Mouse (Mus musculus): ENCODE data around the gene Cbx1. TPM values are rescaled to one million over a fixed set of nuclear protein-coding genes. Genes with fewer than 3 reads are reported as not detected.

Gene Cbx1
- polyA plus RNA-seq, 1 experiment: 52.3 TPM

DNA sequence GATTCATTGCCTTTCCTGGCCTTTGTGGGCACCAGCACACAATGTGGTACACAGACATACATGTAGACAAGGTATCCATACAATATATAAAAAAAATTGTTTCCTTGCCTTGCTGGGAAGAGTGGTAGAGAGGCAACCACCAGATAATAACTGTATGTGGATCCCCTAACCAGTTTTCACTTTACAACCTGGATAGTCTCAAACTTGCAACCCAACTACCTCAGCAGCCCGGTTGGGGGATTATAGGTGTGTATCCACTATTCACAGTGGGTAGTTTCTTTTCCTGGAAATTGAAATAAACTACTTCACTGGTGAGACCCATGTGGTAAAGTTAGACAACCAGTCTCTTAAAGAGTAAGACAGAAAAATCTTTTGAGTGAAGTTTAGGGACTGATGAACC is 27.6 kb downstream of the Cbx1 start:
- H3K4me3 ChIP-seq (ENCODE audit: control insufficient read depth, insufficient read depth, low read length): no peak overlapping the region
- H3K4me1 ChIP-seq (replicated peaks; ENCODE audit: control insufficient read depth, insufficient read depth, low read length): no peaks in the 10 kb centered on the region
- H3K27me3 ChIP-seq (ENCODE audit: control insufficient read depth, insufficient read depth, low read length): no peaks in the 10 kb centered on the region
- H3K36me3 ChIP-seq (ENCODE audit: control insufficient read depth, insufficient read depth, low read length): peaks cover 31% of the 10 kb centered on the region
- no peak for DNase-seq
- no peak overlapping the region for H3K27ac ChIP-seq (ENCODE audit: control insufficient read depth, insufficient read depth, low read length)
- no peak for TF ChIP-seq POLR2A (IDR thresholded peaks at IDR 0.05; ENCODE audit: control insufficient read depth, extremely low read depth, insufficient read depth, low read length, poor library complexity)
- no peak for TF ChIP-seq CTCF (IDR thresholded peaks at IDR 0.05; ENCODE audit: borderline replicate concordance, control insufficient read depth, extremely low read depth, insufficient read depth, low read length, poor library complexity)
- WGBS: 100% methylated on average over 1 of the region's 1 CpGs

DNA sequence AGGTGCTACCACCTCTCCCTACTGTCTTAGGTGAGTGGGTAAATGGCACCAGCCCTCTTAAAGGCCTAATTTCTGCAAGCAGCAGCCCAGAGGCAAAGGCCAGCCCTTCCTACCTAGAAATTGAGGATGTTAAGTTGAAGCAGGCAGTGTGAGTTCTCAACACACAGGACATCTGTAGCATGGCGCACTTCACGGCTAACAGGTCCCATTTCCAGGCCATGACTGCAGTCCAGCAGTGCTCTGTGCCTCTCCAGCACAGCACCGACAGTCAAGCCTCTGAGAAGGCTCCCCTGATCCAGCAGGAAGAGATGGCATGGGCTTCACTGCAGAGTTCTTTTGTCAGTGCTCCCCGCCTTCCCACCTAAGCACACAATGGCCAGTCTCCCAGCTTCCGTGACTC is 28.1 kb downstream of the Cbx1 start:
- DNase-seq: no peak
- no peaks in the 10 kb centered on the region for H3K4me1 ChIP-seq (replicated peaks; ENCODE audit: control insufficient read depth, insufficient read depth, low read length)
- WGBS: 98% methylated on average over 5 of the region's 5 CpGs
- TF ChIP-seq CTCF (IDR thresholded peaks at IDR 0.05; ENCODE audit: borderline replicate concordance, control insufficient read depth, extremely low read depth, insufficient read depth, low read length, poor library complexity) (no peak), POLR2A (IDR thresholded peaks at IDR 0.05; ENCODE audit: control insufficient read depth, extremely low read depth, insufficient read depth, low read length, poor library complexity) (no peak)
- peaks cover 36% of the 10 kb centered on the region for H3K36me3 ChIP-seq (ENCODE audit: control insufficient read depth, insufficient read depth, low read length)
- no peak overlapping the region for H3K27ac ChIP-seq (ENCODE audit: control insufficient read depth, insufficient read depth, low read length)
- H3K27me3 ChIP-seq (ENCODE audit: control insufficient read depth, insufficient read depth, low read length): no peaks in the 10 kb centered on the region
- H3K4me3 ChIP-seq (ENCODE audit: control insufficient read depth, insufficient read depth, low read length): no peak overlapping the region

- DNase-seq: no peak
- H3K4me3 ChIP-seq (ENCODE audit: control insufficient read depth, insufficient read depth, low read length): no peak overlapping the region
- 89% methylated on average over 8 of the region's 8 CpGs for WGBS
- peaks cover 37% of the 10 kb centered on the region for H3K36me3 ChIP-seq (ENCODE audit: control insufficient read depth, insufficient read depth, low read length)
- no peaks in the 10 kb centered on the region for H3K27me3 ChIP-seq (ENCODE audit: control insufficient read depth, insufficient read depth, low read length)
- no peak overlapping the region for H3K27ac ChIP-seq (ENCODE audit: control insufficient read depth, insufficient read depth, low read length)
- TF ChIP-seq POLR2A (IDR thresholded peaks at IDR 0.05; ENCODE audit: control insufficient read depth, extremely low read depth, insufficient read depth, low read length, poor library complexity) (no peak), CTCF (IDR thresholded peaks at IDR 0.05; ENCODE audit: borderline replicate concordance, control insufficient read depth, extremely low read depth, insufficient read depth, low read length, poor library complexity) (no peak)
- peaks cover 7% of the 10 kb centered on the region for H3K4me1 ChIP-seq (replicated peaks; ENCODE audit: control insufficient read depth, insufficient read depth, low read length)
These were observed 29.3 kb downstream of the Cbx1 start for GRCm38 (mm10) chr11:96818128-96818710.

- H3K36me3 ChIP-seq (ENCODE audit: control insufficient read depth, insufficient read depth, low read length): peaks cover 37% of the 10 kb centered on the region
- no peak overlapping the region for H3K4me3 ChIP-seq (ENCODE audit: control insufficient read depth, insufficient read depth, low read length)
- no peak for DNase-seq
- no peaks in the 10 kb centered on the region for H3K27me3 ChIP-seq (ENCODE audit: control insufficient read depth, insufficient read depth, low read length)
- TF ChIP-seq POLR2A (IDR thresholded peaks at IDR 0.05; ENCODE audit: control insufficient read depth, extremely low read depth, insufficient read depth, low read length, poor library complexity) (no peak), CTCF (IDR thresholded peaks at IDR 0.05; ENCODE audit: borderline replicate concordance, control insufficient read depth, extremely low read depth, insufficient read depth, low read length, poor library complexity) (no peak)
- H3K27ac ChIP-seq (ENCODE audit: control insufficient read depth, insufficient read depth, low read length): no peak overlapping the region
- WGBS: 91% methylated on average over 10 of the region's 10 CpGs
- H3K4me1 ChIP-seq (replicated peaks; ENCODE audit: control insufficient read depth, insufficient read depth, low read length): peaks cover 17% of the 10 kb centered on the region
These were observed 33.0 kb downstream of the Cbx1 start for GRCm38 (mm10) chr11:96821956-96822355.

DNA sequence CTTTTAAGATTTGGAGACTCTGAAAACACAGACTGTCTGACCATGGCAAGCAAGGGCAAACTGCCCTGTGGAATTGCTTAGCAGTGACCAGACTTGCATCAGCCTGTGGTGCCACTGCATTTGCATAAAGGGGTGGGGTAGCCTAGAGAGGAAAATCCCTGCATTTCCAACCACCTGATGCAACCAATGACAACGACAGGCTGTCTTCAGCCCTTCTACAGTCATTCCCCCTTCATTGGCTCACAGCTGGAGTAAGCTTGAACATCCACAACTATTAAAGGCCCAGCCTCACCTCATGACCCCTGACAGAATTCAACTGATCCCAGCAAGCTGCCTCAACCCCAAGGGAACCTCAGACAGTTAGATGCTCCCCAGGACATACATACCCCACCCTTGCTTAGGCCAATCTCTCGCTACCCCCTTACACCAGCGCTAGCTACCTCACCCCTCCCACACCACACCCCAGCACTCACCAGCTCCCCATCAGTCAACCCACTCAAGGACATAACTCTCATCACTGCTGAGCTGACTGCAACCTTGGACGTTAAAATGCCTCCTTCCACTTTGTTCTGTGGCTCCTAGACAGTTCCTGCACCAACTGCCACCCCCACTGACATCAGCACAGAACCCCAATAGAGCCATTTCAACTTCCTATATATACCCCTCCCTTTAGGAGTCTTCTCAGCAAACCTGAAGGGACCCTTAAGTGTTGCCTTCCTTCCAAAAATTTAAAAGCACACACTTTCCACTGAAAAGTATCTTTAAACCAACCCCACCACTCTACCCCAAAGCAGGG is 33.9 kb downstream of the Cbx1 start:
- H3K4me3 ChIP-seq (ENCODE audit: control insufficient read depth, insufficient read depth, low read length): peak overlapping the region; percentile 43
- TF ChIP-seq POLR2A (IDR thresholded peaks at IDR 0.05; ENCODE audit: control insufficient read depth, extremely low read depth, insufficient read depth, low read length, poor library complexity): no peak
- no peak for TF ChIP-seq CTCF (IDR thresholded peaks at IDR 0.05; ENCODE audit: borderline replicate concordance, control insufficient read depth, extremely low read depth, insufficient read depth, low read length, poor library complexity)
- DNase-seq: no peak
- no peak overlapping the region for H3K27ac ChIP-seq (ENCODE audit: control insufficient read depth, insufficient read depth, low read length)
- H3K4me1 ChIP-seq (replicated peaks; ENCODE audit: control insufficient read depth, insufficient read depth, low read length): peaks cover 17% of the 10 kb centered on the region
- WGBS: 55% methylated on average over 4 of the region's 4 CpGs
- peaks cover 37% of the 10 kb centered on the region for H3K36me3 ChIP-seq (ENCODE audit: control insufficient read depth, insufficient read depth, low read length)
- H3K27me3 ChIP-seq (ENCODE audit: control insufficient read depth, insufficient read depth, low read length): no peaks in the 10 kb centered on the region

DNA sequence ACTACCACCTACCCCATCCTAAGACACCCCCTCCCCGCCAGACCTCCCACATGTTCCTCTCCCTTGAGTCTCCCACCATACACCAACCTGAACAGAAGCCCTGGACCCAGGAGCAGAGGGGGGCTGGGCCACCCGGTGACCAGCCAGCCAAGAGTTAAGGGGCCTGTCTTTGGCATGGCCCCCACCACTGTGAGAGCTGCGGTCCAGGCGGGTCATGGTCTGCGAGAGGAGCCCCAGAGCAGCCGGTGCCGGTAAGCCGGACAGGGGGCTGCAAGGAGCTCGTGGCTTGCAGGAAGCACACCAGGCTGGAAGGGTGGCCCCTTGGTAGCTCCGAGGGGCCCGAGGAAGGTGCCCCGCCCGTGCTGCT is 34.5 kb downstream of the Cbx1 start:
- H3K36me3 ChIP-seq (ENCODE audit: control insufficient read depth, insufficient read depth, low read length): peaks cover 36% of the 10 kb centered on the region
- TF ChIP-seq POLR2A (IDR thresholded peaks at IDR 0.05; ENCODE audit: control insufficient read depth, extremely low read depth, insufficient read depth, low read length, poor library complexity) (no peak), CTCF (IDR thresholded peaks at IDR 0.05; ENCODE audit: borderline replicate concordance, control insufficient read depth, extremely low read depth, insufficient read depth, low read length, poor library complexity) (no peak)
- peak overlapping the region; percentile 43 for H3K4me3 ChIP-seq (ENCODE audit: control insufficient read depth, insufficient read depth, low read length)
- peaks cover 17% of the 10 kb centered on the region for H3K4me1 ChIP-seq (replicated peaks; ENCODE audit: control insufficient read depth, insufficient read depth, low read length)
- no peaks in the 10 kb centered on the region for H3K27me3 ChIP-seq (ENCODE audit: control insufficient read depth, insufficient read depth, low read length)
- no peak for DNase-seq
- H3K27ac ChIP-seq (ENCODE audit: control insufficient read depth, insufficient read depth, low read length): no peak overlapping the region
- WGBS: 9% methylated on average over 13 of the region's 13 CpGs

Data from thymus, adult 2 months (tissue).